Mouse (Mus musculus) heart, embryonic 10.5 days (tissue): ENCODE measurements around the gene Runx1. TPM values are rescaled to one million over a fixed set of nuclear protein-coding genes. Genes with fewer than 3 reads are reported as not detected.

ENCODE experiments used
- DNase-seq: peaks from one replicate; pipeline ENCODE4 v3.0.0-alpha.2; 2017; ENCODE audit warnings: low spot score
- H3K27ac ChIP-seq: fragments of 300-500 bp; sonication (generic); 2 replicates; pipeline ENCODE4 v1.5.1; 2016; ENCODE audit warnings: mild to moderate bottlenecking
- H3K27me3 ChIP-seq: fragments of 300-500 bp; sonication (generic); 2 replicates; pipeline ENCODE4 v1.6.1; 2016; ENCODE audit warnings: mild to moderate bottlenecking; ENCODE audit not compliant: poor library complexity, insufficient read depth, severe bottlenecking
- H3K36me3 ChIP-seq: fragments of 300-500 bp; sonication (generic); 2 replicates; pipeline ENCODE4 v1.6.1; 2016; ENCODE audit warnings: mild to moderate bottlenecking, moderate library complexity
- H3K4me1 ChIP-seq: fragments of 300-500 bp; sonication (generic); 2 replicates; pipeline ENCODE4 v1.6.1; 2016; ENCODE audit warnings: mild to moderate bottlenecking
- H3K4me3 ChIP-seq: fragments of 300-500 bp; sonication (generic); 2 replicates; pipeline ENCODE4 v1.5.1; 2016; ENCODE audit warnings: mild to moderate bottlenecking, moderate library complexity
- H3K9me3 ChIP-seq: fragments of 300-500 bp; sonication (generic); 2 replicates; pipeline ENCODE4 v1.6.1; 2016; ENCODE audit warnings: mild to moderate bottlenecking, moderate library complexity
- WGBS: fragments of 180-500 bp; shearing (Covaris S2); methylation state at CpG from one replicate; pipeline ENCODE4 v1.1.7; 2016; 5-methylcytosine and 5-hydroxymethylcytosine counted together
- polyA plus RNA-seq: library from polyadenylated mRNA; unstranded; fragments of >200 nt; fragmentation: Nextera tagmentation; extraction: Ambion mirVana; gene quantifications from 2 replicates; pipeline ENCODE4 v1.2.1, GENCODE M21; 2016

Gene Runx1
- polyA plus RNA-seq, 1 experiment from 2014 or later: 2.5 TPM

DNA sequence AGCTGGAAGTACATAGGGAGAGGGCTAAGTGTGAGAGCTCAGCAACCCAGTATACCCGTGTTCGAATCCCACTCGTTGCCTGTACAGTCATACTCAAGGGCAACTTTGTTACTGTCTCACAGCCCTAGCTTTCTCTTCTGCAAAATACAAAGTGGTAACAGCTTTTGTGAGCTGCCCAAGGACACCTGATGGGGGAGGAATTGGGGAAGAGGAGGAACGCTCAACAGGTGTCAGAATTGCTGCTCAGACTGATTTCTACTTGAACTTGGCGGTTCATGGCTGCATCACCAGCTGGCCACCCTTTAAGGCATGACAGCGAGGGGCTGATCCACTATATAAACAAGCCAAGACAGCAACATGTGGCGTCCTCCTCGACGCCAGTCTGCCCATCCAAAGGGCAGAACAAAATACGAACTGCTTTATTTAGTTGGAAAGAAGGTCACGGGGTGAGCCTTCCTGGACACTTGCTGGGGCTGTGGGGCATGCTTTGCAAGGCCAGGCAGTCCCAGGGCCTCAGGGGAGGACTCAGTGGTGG lies 151.0 kb downstream of the Runx1 start:
- Histone ChIP-seq H3K4me3 (no peak overlapping the region), H3K36me3 (no peaks in the 10 kb centered on the region), H3K27me3 (peaks cover 51% of the 10 kb centered on the region; the same call in 1 of the 2 replicates), H3K27ac (no peak overlapping the region), H3K9me3 (no peaks in the 10 kb centered on the region), H3K4me1 (peaks cover 33% of the 10 kb centered on the region)
- 82% methylated on average over 11 of the region's 11 CpGs for WGBS
- DNase-seq: no peak

DNA sequence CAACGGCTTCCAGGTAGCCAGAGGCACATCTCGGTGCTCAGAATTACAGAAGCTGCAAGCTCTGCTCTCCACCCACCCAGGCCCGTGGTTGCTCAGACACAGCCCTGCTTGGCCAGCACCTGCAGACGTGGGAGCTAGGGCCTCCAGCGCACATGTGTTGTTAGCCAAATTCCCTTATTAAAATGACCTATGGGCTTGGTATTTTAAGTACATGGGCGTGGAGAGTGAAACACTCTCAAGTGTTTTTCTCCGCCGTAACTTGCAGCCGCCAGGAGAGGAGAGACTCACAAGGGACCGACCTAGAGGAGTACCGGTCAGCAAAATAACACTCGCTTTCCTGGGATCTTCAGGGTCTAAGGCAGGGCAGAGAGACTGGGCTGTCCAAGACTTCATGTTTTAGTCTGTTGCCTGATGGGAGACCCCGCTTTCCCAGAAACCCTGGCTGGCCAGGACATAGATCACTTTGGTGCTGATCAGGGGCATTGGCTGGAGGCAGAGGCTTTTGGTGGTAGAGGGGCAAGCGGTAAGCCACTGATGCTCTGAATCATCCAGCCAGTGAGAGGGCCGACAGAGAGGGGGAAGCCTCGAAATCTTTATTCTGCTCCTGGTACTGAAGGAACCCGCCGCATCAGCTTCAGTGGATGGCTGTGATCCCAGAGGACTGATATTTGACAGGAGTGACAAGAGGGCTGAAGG lies 151.7 kb downstream of the Runx1 start:
- no peaks in the 10 kb centered on the region for H3K36me3 ChIP-seq
- H3K27ac ChIP-seq: no peak overlapping the region
- peaks cover 33% of the 10 kb centered on the region for H3K4me1 ChIP-seq
- peaks cover 46% of the 10 kb centered on the region; the same call in 1 of the 2 replicates for H3K27me3 ChIP-seq
- WGBS: 68% methylated on average over 18 of the region's 18 CpGs
- no peaks in the 10 kb centered on the region for H3K9me3 ChIP-seq
- DNase-seq: no peak
- no peak overlapping the region for H3K4me3 ChIP-seq

DNA sequence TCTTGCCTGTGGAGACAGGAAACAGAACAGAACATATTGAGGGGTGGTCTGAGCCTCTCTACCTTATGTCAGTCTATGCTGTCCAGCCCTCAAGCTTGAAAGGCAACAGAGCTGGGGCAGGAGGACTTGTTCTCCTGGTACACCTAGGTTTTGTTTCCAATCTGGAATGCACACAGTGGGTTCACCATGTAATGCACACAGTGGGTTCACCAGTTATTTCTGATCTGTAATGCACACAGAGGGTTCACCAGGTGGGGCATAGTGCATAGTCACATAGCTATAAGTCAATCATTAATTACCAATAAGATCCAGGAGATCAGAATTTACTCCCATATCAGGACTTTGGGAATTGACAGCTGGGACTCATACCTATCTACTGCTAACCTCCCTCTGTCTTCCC lies 157.1 kb downstream of the Runx1 start:
- Histone ChIP-seq H3K36me3 (no peaks in the 10 kb centered on the region), H3K4me1 (no peaks in the 10 kb centered on the region)

DNA sequence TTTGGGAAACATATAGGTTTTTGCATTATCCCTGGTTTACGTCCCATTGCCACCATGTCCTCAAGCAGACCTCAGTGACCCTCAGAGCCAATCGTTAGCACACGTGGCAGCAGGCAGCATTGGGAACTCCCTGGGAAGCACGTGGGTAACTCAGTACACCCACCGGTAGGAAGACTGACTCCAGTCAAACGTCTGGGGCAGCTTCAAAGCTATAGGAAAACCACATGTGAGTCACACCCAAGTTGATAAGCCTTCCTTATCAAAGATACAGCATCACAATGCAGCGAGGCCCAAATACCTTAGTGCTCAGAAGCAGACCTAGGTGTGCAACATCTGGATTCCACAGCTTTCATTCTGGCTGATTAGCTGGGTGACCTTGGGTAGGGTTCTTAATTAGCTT lies 164.2 kb downstream of the Runx1 start:
- H3K9me3 ChIP-seq: no peaks in the 10 kb centered on the region
- H3K4me1 ChIP-seq: peaks cover 4% of the 10 kb centered on the region; the same call in 1 of the 2 replicates
- H3K27me3 ChIP-seq: peaks cover 15% of the 10 kb centered on the region; the same call in 1 of the 2 replicates
- H3K27ac ChIP-seq: no peak overlapping the region
- no peak for DNase-seq
- no peak overlapping the region for H3K4me3 ChIP-seq
- H3K36me3 ChIP-seq: no peaks in the 10 kb centered on the region
- 56% methylated on average over 7 of the region's 7 CpGs for WGBS

More for the DNA sequence above, 157.1 kb downstream of the Runx1 start:
- no peak for DNase-seq
- H3K4me3 ChIP-seq: no peak overlapping the region
- H3K27me3 ChIP-seq: peaks cover 35% of the 10 kb centered on the region; the same call in 1 of the 2 replicates
- no peak overlapping the region for H3K27ac ChIP-seq
- H3K9me3 ChIP-seq: no peaks in the 10 kb centered on the region

DNA sequence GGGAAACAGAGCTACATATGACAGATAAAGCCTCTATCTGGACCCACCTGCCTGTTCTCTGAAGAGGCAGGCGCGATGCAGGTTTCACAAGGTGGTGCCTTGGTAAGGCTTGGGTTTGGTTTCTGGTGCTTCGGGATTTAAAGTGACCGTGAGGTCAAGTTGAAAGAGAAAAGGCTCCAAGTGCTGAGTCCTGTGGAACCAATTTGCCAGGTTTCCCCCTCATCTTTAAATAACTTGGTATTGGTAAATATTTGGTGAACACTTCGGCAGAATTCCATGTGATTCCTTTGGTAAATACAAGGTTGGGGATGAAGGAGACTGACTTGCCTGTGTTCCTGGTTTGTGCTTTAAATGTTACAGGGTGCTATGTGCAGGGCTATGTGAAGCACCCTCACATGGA lies 169.2 kb downstream of the Runx1 start:
- WGBS: 88% methylated on average over 5 of the region's 5 CpGs
- Histone ChIP-seq H3K27me3 (0 out of 2 replicates have a peak, but pooled peaks cover 13% of the 10 kb centered on the region), H3K9me3 (no peaks in the 10 kb centered on the region), H3K4me3 (no peak overlapping the region), H3K36me3 (no peaks in the 10 kb centered on the region), H3K27ac (no peak overlapping the region), H3K4me1 (peaks cover 19% of the 10 kb centered on the region)
- DNase-seq: no peak

DNA sequence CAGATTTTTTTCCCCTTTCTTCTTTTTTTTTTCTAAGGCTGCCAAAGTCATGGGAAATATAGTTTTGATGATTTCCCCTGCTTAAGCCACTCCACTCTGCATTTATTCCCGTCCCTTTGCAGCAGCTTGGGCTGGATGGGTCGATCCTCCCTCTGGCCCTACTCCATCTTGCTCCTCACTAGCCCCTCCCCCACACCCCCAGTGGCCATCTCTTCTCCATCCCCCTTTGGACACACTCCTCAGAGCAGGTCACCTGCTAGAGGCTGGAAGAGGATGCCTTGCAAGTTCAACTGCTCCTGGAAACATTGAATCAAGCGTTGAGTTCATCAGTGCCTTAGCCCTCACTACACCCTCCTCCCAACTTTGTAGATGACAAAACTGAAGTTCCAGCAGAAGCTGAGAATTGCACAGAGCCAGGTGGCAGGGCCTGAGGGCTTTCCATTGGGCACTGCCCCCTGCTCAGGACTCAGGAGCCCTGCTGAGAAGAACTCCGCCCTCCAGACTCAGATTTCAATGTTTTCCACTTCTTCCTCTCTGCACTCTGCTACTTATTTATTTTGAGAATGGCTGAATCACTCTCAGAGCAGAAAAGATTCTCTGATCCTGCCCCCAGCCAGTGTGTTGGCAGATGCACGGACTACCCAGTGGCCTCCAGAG lies 171.5 kb downstream of the Runx1 start:
- no peak for DNase-seq
- 55% methylated on average over 5 of the region's 5 CpGs for WGBS
- Histone ChIP-seq H3K27ac (no peak overlapping the region), H3K4me3 (no peak overlapping the region), H3K4me1 (peaks cover 20% of the 10 kb centered on the region), H3K9me3 (no peaks in the 10 kb centered on the region), H3K27me3 (0 out of 2 replicates have a peak, but pooled peaks cover 13% of the 10 kb centered on the region), H3K36me3 (no peaks in the 10 kb centered on the region)

DNA sequence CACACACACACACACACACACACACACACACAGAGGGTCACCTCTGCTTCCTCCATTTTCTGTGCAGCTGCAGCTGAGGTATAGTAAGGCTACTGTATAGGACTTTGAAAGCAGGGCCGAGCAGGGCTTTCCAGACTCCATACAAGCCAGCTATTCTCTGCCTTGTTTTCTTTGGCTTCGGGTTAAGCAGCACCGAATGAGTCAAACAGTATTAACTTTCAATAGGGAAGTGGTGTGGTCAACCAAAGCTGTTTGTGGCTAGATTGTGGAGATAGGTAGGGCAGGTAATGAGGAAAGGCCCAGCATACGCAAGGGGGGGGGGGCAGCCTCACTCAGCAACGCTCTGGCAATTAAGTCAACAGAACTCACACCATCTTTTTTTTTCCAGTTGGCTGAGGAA lies 172.1 kb downstream of the Runx1 start:
- no peak for DNase-seq
- Histone ChIP-seq H3K27me3 (0 out of 2 replicates have a peak, but pooled peaks cover 11% of the 10 kb centered on the region), H3K4me1 (peaks cover 20% of the 10 kb centered on the region), H3K9me3 (no peaks in the 10 kb centered on the region), H3K4me3 (no peak overlapping the region), H3K36me3 (no peaks in the 10 kb centered on the region), H3K27ac (no peak overlapping the region)
- WGBS: 57% methylated on average over 5 of the region's 5 CpGs

DNA sequence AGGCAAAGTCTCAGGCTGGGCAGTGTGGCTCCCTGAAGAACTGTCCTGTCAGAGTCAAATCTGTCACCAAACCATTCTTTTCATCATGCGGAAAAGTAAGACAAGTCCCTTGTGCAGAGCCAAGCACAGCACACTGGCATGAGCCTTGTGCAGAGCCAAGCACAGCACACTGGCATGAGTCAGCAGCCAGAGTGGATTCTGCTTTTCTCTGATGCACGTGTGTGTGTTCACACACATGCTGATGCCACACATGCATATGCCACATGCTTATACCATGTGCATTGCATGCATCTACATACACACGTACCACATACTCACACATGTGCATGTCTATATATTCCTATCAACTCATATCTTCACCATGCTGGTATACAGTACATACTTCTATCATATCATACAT lies 174.7 kb downstream of the Runx1 start:
- Histone ChIP-seq H3K4me1 (peaks cover 20% of the 10 kb centered on the region), H3K27me3 (no peaks in the 10 kb centered on the region), H3K4me3 (no peak overlapping the region), H3K27ac (no peak overlapping the region), H3K9me3 (no peaks in the 10 kb centered on the region), H3K36me3 (no peaks in the 10 kb centered on the region)
- WGBS: 92% methylated on average over 3 of the region's 3 CpGs
- DNase-seq: no peak

DNA sequence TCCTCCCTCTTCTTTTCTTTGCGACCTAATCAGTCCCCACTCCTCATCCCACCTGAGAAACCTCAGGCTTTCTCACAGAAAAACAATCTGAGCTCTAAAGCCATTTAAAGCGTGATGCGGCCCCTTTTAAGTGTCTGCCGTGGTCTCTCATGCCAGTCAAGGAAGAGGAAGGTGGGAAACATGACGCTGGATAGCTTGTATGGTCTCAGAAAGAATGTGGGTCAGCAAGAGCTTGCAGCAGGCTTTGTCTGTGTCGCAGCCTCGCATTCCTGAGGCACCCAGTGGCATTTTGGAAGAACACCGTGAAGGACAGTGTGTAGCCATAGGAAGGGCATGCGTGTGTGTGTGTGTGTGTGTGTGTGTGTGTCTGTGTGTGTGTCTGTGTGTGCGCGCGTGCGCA lies 179.8 kb downstream of the Runx1 start:
- H3K4me3 ChIP-seq: no peak overlapping the region
- DNase-seq: no peak
- 69% methylated on average over 13 of the region's 13 CpGs for WGBS

DNA sequence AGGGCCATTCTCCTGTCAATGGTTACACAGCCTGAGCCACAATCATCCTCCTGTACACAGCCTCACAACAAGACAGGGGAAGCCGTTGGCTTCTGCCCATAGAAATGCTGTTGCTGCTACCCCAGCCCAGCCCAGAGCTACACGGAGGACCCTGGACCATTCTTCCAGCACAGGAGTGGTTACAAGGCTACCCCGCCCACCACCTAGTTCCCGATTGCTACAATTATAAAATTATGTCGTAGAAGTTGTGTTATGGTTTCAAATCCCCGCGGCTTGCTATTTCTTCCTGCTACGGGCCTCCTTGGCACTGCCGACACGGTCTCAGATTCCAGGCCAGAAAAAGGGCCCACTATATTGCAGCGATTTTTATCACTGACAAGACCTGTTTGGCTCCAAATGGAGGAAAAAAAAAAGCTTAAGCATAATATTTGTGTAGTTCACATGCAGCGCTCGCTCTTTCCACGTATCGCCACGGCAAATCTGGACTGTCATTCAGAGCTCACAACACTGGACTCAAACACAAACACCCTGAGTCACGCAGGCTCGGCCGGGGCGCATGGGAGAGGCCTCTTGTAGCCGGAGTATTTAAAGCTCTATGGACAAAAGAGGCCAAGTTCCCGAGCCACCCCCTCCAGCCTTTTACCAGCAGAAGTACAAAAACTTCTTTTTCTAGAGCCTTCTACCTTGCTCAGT lies 180.4 kb downstream of the Runx1 start:
- 78% methylated on average over 22 of the region's 22 CpGs for WGBS
- no peaks in the 10 kb centered on the region for H3K36me3 ChIP-seq
- peak overlapping the region; percentile 59; the same call in 1 of the 2 replicates for H3K27ac ChIP-seq
- no peaks in the 10 kb centered on the region for H3K9me3 ChIP-seq
- H3K27me3 ChIP-seq: peaks cover 14% of the 10 kb centered on the region
- H3K4me1 ChIP-seq: peaks cover 28% of the 10 kb centered on the region
- no peak for DNase-seq
- no peak overlapping the region for H3K4me3 ChIP-seq

More for the DNA sequence above, 179.8 kb downstream of the Runx1 start:
- H3K9me3 ChIP-seq: no peaks in the 10 kb centered on the region
- peaks cover 14% of the 10 kb centered on the region for H3K27me3 ChIP-seq
- peaks cover 28% of the 10 kb centered on the region for H3K4me1 ChIP-seq
- no peaks in the 10 kb centered on the region for H3K36me3 ChIP-seq
- H3K27ac ChIP-seq: peak overlapping the region; percentile 59

DNA sequence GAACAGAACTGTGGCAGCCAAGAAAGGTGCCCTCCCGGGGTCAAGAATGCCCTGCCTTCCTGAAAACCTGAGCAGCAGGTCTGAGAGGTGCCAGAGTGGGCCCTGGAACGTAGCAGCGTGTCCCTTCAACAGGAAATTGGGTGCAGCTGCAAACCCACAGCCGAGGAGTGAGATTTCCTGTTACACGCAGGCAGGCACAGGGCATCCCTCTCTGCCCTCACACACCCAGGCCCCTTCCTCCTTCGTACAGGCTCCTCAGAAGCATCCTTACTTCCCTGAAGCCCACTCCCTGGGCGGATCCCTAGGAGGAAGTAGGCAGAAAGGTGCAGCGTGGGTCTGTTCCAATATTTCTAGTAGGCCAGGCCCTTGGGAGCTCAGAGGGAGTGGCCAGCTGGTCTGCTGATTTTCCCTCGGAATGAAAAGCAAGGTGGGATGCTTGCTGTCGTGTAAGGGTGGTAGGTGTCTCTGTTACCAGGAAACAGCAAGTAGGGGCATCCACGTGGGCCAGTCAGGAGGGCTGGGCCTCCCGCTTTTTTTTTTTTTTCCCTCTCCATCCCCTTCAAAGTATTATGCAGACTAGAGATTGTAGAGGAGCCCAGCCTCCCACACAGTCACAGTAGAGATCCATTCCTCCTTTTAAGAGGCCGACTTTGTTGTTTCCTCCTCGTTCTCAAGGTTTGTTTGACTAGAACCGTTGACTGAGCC lies 181.1 kb downstream of the Runx1 start:
- 57% methylated on average over 15 of the region's 15 CpGs for WGBS
- DNase-seq: no peak
- Histone ChIP-seq H3K27me3 (peaks cover 14% of the 10 kb centered on the region), H3K4me3 (no peak overlapping the region), H3K36me3 (no peaks in the 10 kb centered on the region), H3K4me1 (peaks cover 28% of the 10 kb centered on the region), H3K27ac (peak overlapping the region; percentile 8; the same call in 1 of the 2 replicates), H3K9me3 (no peaks in the 10 kb centered on the region)

DNA sequence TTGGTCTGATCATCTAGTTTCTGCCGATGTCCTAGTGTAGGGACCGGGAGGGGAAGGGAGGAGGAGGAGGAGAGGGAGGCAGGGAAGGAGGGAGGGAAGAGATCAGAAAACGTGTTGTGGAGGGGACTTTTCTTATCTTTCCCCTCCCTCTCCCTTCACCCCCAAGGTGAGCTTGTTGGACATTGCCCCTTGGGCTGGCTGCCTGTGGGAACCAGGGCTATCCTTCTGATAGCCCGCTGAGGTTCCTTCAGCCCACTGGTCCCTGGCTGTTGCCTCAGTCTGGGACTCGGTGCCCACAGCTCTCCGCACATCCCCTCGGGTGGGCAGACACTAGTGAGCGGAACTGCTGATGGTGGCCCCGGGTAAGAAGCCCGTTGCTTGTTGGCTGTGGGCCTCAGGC lies 181.6 kb downstream of the Runx1 start:
- WGBS: 60% methylated on average over 10 of the region's 10 CpGs
- no peak overlapping the region for H3K4me3 ChIP-seq
- no peaks in the 10 kb centered on the region for H3K36me3 ChIP-seq
- peaks cover 28% of the 10 kb centered on the region for H3K4me1 ChIP-seq
- DNase-seq: no peak
- peak overlapping the region; percentile 8; the same call in 1 of the 2 replicates for H3K27ac ChIP-seq
- peaks cover 14% of the 10 kb centered on the region for H3K27me3 ChIP-seq
- no peaks in the 10 kb centered on the region for H3K9me3 ChIP-seq
